Mouse (Mus musculus): ENCODE data around the gene Pls1. TPM values are rescaled to one million over a fixed set of nuclear protein-coding genes. Genes with fewer than 3 reads are reported as not detected.

Gene Pls1
- 5.7 and 9.8 TPM in 2 replicates for polyA plus RNA-seq (2016; fragmentation: Nextera tagmentation; extraction: Ambion mirVana)

GRCm38 (mm10) chr9:95844825-95845460 lies at the start of gene Pls1:
Gene Pls1 (minus strand): TSS chr9:95845311.
- peaks cover 17% of the 10 kb centered on the region; the same call in 1 of the 2 replicates for H3K4me1 ChIP-seq (replicated peaks)
- WGBS, result 1% methylated on average over 46 of the region's 46 CpGs
- peak within 1 kb of the TSS; percentile 73 for H3K4me3 ChIP-seq
- peaks cover 32% of the 10 kb centered on the region for H3K27me3 ChIP-seq (ENCODE audit: insufficient read depth, poor library complexity, severe bottlenecking)
- peak; percentile 90 for DNase-seq (ENCODE audit: low spot score)
- H3K36me3 ChIP-seq, result no peaks in the 10 kb centered on the region
- H3K27ac ChIP-seq, result peak within 1 kb of the TSS; percentile 84
- no peaks in the 10 kb centered on the region for H3K9me3 ChIP-seq

- no peaks in the 10 kb centered on the region for H3K9me3 ChIP-seq
- H3K27ac ChIP-seq, result no peak overlapping the region
- WGBS, result 96% methylated on average over 2 of the region's 2 CpGs
- H3K4me3 ChIP-seq, result no peak overlapping the region
- H3K36me3 ChIP-seq, result peaks cover 66% of the 10 kb centered on the region
- H3K27me3 ChIP-seq (ENCODE audit: insufficient read depth, poor library complexity, severe bottlenecking), result no peaks in the 10 kb centered on the region
- no peaks in the 10 kb centered on the region for H3K4me1 ChIP-seq (replicated peaks)
- no peak for DNase-seq (ENCODE audit: low spot score)
Observed at GRCm38 (mm10) chr9:95882751-95883150, 37.6 kb upstream of the Pls1 start.

- no peaks in the 10 kb centered on the region for H3K4me1 ChIP-seq (replicated peaks)
- 96% methylated on average over 5 of the region's 5 CpGs for WGBS
- H3K27ac ChIP-seq, result no peak overlapping the region
- H3K27me3 ChIP-seq (ENCODE audit: insufficient read depth, poor library complexity, severe bottlenecking), result no peaks in the 10 kb centered on the region
- no peaks in the 10 kb centered on the region for H3K9me3 ChIP-seq
- no peak overlapping the region for H3K4me3 ChIP-seq
- DNase-seq (ENCODE audit: low spot score), result no peak
- peaks cover 59% of the 10 kb centered on the region for H3K36me3 ChIP-seq
Observed at GRCm38 (mm10) chr9:95878246-95878645, 33.1 kb upstream of the Pls1 start.

- H3K4me3 ChIP-seq, result peak overlapping the region; percentile 88
- peak overlapping the region; percentile 93 for H3K27ac ChIP-seq
- H3K9me3 ChIP-seq, result no peaks in the 10 kb centered on the region
- H3K4me1 ChIP-seq (replicated peaks), result peaks cover 10% of the 10 kb centered on the region; the same call in 1 of the 2 replicates
- peaks cover 13% of the 10 kb centered on the region for H3K36me3 ChIP-seq
- WGBS, result under 1% methylated on average over 31 of the region's 31 CpGs
- H3K27me3 ChIP-seq (ENCODE audit: insufficient read depth, poor library complexity, severe bottlenecking), result no peaks in the 10 kb centered on the region
- peak; percentile 66 for DNase-seq (ENCODE audit: low spot score)
Observed at GRCm38 (mm10) chr9:95858027-95858570, 13.0 kb upstream of the Pls1 start.

DNA sequence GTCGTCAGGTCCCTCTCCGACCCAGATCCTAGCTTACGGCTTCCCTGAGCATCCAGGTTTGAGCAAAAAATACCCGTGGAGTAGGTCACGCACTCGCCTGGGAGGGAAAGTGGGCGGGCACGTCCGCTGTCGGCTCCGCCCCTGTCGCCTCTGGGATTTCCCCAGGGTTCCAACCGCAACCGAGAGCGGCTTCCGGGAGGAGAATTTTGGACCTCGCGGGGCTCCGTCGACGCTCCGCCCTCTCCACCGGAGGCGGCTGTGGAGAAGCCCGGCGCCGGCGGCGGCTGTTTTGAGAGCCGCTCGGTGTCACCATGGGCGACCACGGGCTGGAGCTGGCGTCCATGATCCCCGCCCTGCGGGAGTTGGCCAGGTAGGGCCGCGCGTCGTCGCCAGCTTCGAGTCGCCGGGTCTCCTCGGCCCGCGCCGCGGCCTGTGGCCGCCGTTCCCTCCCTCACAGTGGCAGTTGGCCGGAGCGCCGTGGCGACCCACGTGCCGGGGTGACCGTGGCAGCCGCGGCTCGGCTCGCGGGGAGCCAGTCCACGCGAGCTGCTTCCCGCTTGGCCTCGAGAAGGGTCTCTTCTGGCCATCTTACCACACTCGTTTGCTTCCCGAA lies 12.4 kb upstream of the Pls1 start, which contains the start of gene Atr:
Gene Atr, plus strand, starts transcription at position 184 of the 613 bp plus-strand sequence.
- H3K27me3 ChIP-seq (ENCODE audit: insufficient read depth, poor library complexity, severe bottlenecking), result no peaks in the 10 kb centered on the region
- H3K9me3 ChIP-seq, result no peaks in the 10 kb centered on the region
- H3K4me3 ChIP-seq, result peak within 1 kb of the TSS; percentile 88
- H3K36me3 ChIP-seq, result peaks cover 8% of the 10 kb centered on the region; the same call in 1 of the 2 replicates
- H3K27ac ChIP-seq, result peak within 1 kb of the TSS; percentile 93
- under 1% methylated on average over 69 of the region's 69 CpGs for WGBS
- H3K4me1 ChIP-seq (replicated peaks), result peaks cover 10% of the 10 kb centered on the region; the same call in 1 of the 2 replicates
- peak; percentile 92 for DNase-seq (ENCODE audit: low spot score)

DNA sequence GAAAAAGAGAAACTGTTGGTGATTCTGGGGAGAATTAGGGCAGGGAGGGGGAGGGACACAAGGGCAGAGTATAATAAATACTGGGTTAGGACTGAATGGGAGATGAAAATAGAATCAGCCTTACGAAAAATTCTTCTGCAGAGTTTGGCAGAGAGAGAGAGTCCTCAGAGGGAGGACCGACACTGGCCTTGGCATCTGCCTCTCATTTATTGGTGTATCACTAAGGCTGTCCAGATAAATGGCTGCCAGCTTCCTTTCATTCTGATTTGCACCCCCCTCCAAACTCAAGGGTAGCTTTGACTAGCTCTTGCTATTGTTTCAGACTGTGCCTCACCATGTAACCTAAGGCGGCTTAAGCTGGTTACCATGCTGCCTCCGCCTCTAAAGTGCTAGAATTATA lies 10.9 kb upstream of the Pls1 start:
- Histone ChIP-seq H3K4me3 (no peak overlapping the region), H3K36me3 (no peaks in the 10 kb centered on the region), H3K4me1 (replicated peaks) (peaks cover 10% of the 10 kb centered on the region; the same call in 1 of the 2 replicates), H3K9me3 (no peaks in the 10 kb centered on the region), H3K27ac (no peak overlapping the region), H3K27me3 (ENCODE audit: insufficient read depth, poor library complexity, severe bottlenecking) (no peaks in the 10 kb centered on the region)
- DNase-seq (ENCODE audit: low spot score), result no peak
- WGBS, result 91% methylated on average over 4 of the region's 4 CpGs

- no peaks in the 10 kb centered on the region for H3K27me3 ChIP-seq (ENCODE audit: insufficient read depth, poor library complexity, severe bottlenecking)
- H3K4me1 ChIP-seq (replicated peaks), result peaks cover 10% of the 10 kb centered on the region; the same call in 1 of the 2 replicates
- no peak overlapping the region for H3K27ac ChIP-seq
- H3K9me3 ChIP-seq, result no peaks in the 10 kb centered on the region
- H3K36me3 ChIP-seq, result no peaks in the 10 kb centered on the region
- H3K4me3 ChIP-seq, result no peak overlapping the region
- DNase-seq (ENCODE audit: low spot score), result no peak
- WGBS, result 79% methylated on average over 2 of the region's 2 CpGs
Observed at GRCm38 (mm10) chr9:95854891-95855290, 9.8 kb upstream of the Pls1 start.

GRCm38 (mm10) chr9:95852896-95853295 lies 7.8 kb upstream of the Pls1 start:
- no peaks in the 10 kb centered on the region for H3K36me3 ChIP-seq
- peak; percentile 76 for DNase-seq (ENCODE audit: low spot score)
- H3K27me3 ChIP-seq (ENCODE audit: insufficient read depth, poor library complexity, severe bottlenecking), result no peaks in the 10 kb centered on the region
- peaks cover 4% of the 10 kb centered on the region; the same call in 1 of the 2 replicates for H3K4me1 ChIP-seq (replicated peaks)
- H3K9me3 ChIP-seq, result no peaks in the 10 kb centered on the region
- no peak overlapping the region for H3K27ac ChIP-seq
- no peak overlapping the region for H3K4me3 ChIP-seq
- WGBS, result 31% methylated on average over 4 of the region's 4 CpGs

GRCm38 (mm10) chr9:95851671-95852070 lies 6.6 kb upstream of the Pls1 start:
- WGBS, result 74% methylated on average over 11 of the region's 11 CpGs
- H3K9me3 ChIP-seq, result no peaks in the 10 kb centered on the region
- H3K4me1 ChIP-seq (replicated peaks), result no peaks in the 10 kb centered on the region
- no peak overlapping the region for H3K4me3 ChIP-seq
- no peak for DNase-seq (ENCODE audit: low spot score)
- H3K36me3 ChIP-seq, result no peaks in the 10 kb centered on the region
- H3K27me3 ChIP-seq (ENCODE audit: insufficient read depth, poor library complexity, severe bottlenecking), result 0 out of 2 replicates have a peak, but pooled peaks cover under 1% of the 10 kb centered on the region
- no peak overlapping the region for H3K27ac ChIP-seq

GRCm38 (mm10) chr9:95845711-95846110 lies 600 bp upstream of the Pls1 start:
- Histone ChIP-seq H3K4me3 (peak overlapping the region; percentile 73), H3K27me3 (ENCODE audit: insufficient read depth, poor library complexity, severe bottlenecking) (peaks cover 32% of the 10 kb centered on the region), H3K4me1 (replicated peaks) (peaks cover 17% of the 10 kb centered on the region; the same call in 1 of the 2 replicates), H3K36me3 (no peaks in the 10 kb centered on the region), H3K9me3 (no peaks in the 10 kb centered on the region), H3K27ac (no peak overlapping the region)
- 68% methylated on average over 4 of the region's 4 CpGs for WGBS
- DNase-seq (ENCODE audit: low spot score), result no peak

DNA sequence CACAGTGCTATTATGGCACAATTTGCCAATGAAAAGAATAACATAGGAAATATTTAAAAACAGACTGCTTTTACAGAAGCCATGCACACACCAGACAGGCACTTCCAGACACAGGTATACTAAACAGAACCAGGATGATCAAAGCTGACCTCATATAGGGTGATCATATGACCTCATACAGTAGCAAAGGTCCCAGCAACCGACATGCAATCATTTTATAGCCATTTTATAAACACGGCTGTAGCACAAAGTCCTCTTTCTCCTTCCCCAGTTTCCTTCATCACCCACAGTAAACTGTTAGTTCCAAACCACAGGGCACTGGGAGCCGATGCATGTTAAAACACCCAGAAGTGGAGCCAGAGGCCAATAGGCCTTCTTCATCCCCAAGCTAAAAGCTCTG lies 5.7 kb downstream of the Pls1 start:
- Histone ChIP-seq H3K4me3 (no peak overlapping the region), H3K27ac (no peak overlapping the region), H3K36me3 (no peaks in the 10 kb centered on the region), H3K27me3 (ENCODE audit: insufficient read depth, poor library complexity, severe bottlenecking) (peaks cover 16% of the 10 kb centered on the region), H3K9me3 (no peaks in the 10 kb centered on the region), H3K4me1 (replicated peaks) (peaks cover 9% of the 10 kb centered on the region; the same call in 1 of the 2 replicates)
- DNase-seq (ENCODE audit: low spot score), result no peak
- 94% methylated on average over 3 of the region's 3 CpGs for WGBS

- H3K27ac ChIP-seq, result no peak overlapping the region
- no peaks in the 10 kb centered on the region for H3K4me1 ChIP-seq (replicated peaks)
- H3K36me3 ChIP-seq, result no peaks in the 10 kb centered on the region
- 91% methylated on average over 10 of the region's 10 CpGs for WGBS
- H3K9me3 ChIP-seq, result no peaks in the 10 kb centered on the region
- no peak overlapping the region for H3K4me3 ChIP-seq
- no peak for DNase-seq (ENCODE audit: low spot score)
- no peaks in the 10 kb centered on the region for H3K27me3 ChIP-seq (ENCODE audit: insufficient read depth, poor library complexity, severe bottlenecking)
Observed at GRCm38 (mm10) chr9:95835741-95836140, 9.4 kb downstream of the Pls1 start.

- no peaks in the 10 kb centered on the region for H3K36me3 ChIP-seq
- no peak overlapping the region for H3K27ac ChIP-seq
- 78% methylated on average over 3 of the region's 3 CpGs for WGBS
- no peak for DNase-seq (ENCODE audit: low spot score)
- H3K9me3 ChIP-seq, result no peaks in the 10 kb centered on the region
- no peaks in the 10 kb centered on the region for H3K4me1 ChIP-seq (replicated peaks)
- H3K27me3 ChIP-seq (ENCODE audit: insufficient read depth, poor library complexity, severe bottlenecking), result no peaks in the 10 kb centered on the region
- H3K4me3 ChIP-seq, result no peak overlapping the region
Observed at GRCm38 (mm10) chr9:95834799-95835198, 10.3 kb downstream of the Pls1 start.

Measured in hindbrain, embryonic 10.5 days (tissue).